Mouse (Mus musculus) adrenal gland, adult (tissue): ENCODE data around the gene Sp3.

ENCODE experiments used
- DNase-seq, 2 experiments: peaks; one replicate each; pipeline ENCODE4 v3.0.0; 2022 to 2023; ENCODE audit warnings: low spot score in 1 of 2; ENCODE audit not compliant: inconsistent age in 2 of 2

Sp3 gene

GRCm38 (mm10) chr2:72980337-72981074, at the start of gene Sp3:
Gene Sp3 (minus strand): TSS chr2:72980446.
- DNase-seq: peak; percentile 98 to 99

- DNase-seq: no peak
These were observed 49.6 kb upstream of the Sp3 start for GRCm38 (mm10) chr2:73029846-73030245.

DNA sequence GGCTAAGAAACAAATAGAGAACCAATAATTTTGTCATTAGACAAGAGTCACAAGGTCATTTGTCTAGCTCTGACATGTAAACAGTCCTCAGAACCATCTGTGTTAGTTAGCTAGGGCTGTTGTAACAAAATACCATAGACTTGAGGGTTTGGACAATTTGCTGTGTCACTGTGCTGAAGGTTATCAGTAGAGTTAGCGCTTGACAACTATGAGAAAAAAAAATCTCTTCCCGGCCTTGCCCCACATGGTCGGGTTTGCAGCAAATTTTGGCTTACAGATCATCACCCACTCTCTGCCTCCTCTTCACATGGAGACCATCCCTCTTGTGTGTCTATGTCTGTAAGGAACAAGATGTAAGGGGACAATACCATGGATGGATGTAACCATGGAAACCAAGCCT, 47.8 kb upstream of the Sp3 start:
- no peak for DNase-seq

DNA sequence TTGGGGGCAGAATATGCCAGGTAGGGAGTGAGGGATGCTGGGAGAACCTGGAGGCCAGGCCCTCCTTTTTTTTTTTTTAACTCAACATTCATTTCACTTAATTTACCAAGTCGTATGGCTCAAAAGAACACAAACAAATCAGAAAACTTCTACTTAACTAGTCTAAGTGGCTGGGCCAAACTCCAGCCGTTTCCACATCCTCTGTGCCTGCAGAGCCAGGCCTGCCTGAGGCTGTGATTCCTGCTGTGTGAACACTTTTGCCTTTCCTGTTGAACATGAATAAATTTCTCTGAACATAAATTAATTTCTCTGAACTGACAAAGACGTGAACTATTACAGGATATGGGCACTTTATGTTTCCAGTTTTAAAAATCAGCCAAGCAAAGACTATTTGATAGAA, 46.9 kb upstream of the Sp3 start:
- no peak for DNase-seq

GRCm38 (mm10) chr2:73023803-73024202, 43.6 kb upstream of the Sp3 start:
- peak in 1 of 2 experiments; percentile 77 for DNase-seq

DNA sequence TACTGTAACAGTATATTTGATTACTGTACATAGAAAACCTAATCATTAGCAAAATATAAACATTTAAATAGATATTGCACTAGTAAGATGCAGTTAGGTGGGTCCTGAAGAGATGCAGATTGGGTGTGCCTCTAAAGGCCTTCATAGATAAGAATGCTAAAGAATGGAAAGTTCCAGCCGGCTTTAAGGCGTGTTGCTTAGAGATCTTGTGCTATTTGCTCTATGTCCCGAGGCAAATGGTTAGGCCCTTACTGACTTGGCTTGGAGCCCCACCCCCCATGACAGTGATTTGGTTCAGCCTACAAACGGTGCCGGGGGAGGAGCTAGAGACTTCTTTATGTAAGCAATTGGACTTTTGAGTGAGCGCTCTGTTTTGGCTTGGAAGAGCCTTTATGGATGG, 40.8 kb upstream of the Sp3 start:
- DNase-seq: no peak

DNA sequence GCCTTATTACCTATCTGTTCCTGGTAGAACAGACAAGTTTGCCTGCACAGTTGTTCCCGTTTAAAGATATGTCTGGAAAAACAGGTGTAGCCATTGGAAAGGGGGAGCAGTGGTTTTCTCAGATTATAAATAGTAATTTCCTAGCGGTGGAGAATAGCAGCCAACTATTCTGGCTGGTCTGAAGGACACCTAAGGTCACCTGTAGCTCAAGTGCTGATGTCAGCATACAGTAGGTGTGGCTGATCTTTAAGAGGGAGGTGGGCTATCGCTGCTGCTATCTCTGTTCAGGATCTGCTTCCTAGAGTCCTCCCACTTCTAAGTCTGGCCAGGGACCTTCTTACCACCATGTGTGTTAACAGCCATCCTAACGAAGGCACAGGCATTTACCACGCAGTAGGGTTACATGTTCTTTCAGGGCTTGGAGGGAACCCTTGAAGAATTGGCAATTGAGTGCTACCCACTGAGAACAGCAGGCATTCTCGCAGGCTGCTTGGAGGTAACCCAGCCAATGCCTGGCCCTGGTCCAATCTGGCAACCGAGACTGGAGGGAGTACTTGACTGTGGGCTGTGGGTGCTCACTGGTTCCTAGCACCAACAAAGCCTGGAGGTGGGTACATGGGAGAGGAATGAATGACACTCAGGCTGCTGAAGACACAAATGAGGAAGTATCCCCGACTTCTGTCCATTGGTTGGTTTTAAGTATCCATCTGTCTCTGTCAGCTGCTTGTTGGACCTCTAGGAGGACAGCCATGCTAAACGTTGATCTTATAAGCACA, 39.3 kb upstream of the Sp3 start:
- DNase-seq: peak in 1 of 2 experiments; percentile 74

GRCm38 (mm10) chr2:73014063-73014462, 33.8 kb upstream of the Sp3 start:
- peak; percentile 70 to 90 for DNase-seq

- no peak for DNase-seq
These were observed 32.4 kb upstream of the Sp3 start for GRCm38 (mm10) chr2:73012636-73013035.

DNA sequence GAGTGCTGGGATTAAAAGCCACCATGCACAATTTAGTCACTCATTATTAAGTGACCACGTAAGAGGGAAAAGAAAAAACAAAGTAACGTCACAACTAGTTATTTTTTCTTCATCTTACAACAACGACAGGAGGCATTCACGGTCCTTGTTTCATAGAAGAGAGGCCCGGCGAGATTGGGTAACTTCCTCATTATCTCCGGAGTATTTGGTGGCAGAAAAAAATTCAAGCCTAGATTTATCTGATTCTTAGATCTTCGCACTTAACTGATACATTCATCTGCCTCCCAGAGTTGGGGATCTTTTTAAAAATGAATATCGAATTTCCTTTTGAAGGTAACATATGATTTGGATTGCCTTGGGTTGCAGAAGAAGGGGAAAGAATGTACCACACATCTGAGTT, 27.2 kb upstream of the Sp3 start:
- no peak for DNase-seq

- peak in 1 of 2 experiments; percentile 58 for DNase-seq
These were observed 25.6 kb upstream of the Sp3 start for GRCm38 (mm10) chr2:73005611-73006515.

DNA sequence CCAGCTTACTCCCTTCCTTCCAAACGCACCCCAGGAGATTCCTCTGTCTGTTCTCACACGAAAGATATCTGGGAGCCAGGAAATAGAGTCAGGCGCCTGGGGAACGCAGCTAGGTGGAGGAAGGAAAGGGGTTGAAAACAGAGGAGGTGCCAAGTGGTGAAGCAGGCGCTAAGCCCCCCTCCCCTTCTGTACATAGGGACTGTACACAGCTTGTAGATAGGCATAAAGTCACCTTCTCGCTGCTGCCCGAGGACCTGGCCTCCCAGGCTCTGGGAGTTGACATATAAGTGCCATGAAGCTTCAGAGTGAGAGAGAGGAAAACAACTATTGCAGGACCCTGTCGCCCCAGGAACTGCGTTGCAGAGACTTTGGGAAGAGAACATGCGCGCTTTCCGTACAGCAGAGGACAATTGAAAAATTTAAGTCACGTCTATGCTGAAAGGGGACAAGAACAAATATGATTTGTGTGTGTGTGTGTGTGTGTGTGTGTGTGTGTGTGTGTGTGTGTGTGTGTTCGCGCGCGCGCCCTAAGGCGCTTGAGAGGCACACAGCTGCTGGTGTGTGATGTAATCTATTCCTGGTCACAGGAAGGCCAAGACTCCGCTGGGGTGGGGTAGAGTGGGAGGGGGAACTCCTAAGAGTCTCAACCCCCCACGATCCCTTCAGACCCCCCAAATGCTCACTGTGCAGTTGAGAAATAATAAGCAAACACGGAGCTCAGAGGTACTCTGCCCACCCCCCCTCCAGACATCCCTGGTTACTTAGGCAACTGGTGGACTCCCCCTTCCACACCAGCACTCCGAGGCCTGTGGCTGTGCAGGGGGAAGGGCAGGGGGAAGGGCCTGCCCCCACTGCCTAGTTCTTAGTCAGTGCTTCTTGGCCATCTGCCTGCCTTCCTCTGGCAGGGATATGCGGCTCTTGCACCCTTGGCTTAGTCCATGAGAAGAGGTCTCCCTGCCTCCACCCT, 23.8 kb upstream of the Sp3 start:
- DNase-seq: peak; percentile 76 to 91

DNA sequence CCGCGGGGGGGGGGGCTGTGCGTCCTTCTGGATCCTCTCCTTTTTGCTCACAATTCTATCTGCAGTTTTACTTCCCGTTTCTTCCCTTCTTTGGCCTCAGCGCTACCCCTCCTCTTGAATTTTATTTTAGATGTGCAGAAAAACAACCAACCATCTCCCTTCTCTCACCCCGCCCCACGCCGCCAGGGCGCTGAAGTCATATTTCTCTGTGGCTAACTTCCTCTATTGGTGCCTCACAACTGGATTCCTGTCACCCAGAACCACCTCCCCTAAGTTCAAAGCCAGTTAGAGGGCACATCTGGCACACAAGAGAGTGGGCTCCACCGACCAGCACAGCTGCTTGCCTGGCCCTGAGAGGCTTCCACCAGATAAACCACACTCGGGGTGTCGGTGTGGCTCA, 22.8 kb upstream of the Sp3 start:
- DNase-seq: peak; percentile 39 to 54

GRCm38 (mm10) chr2:73002451-73002850, 22.2 kb upstream of the Sp3 start:
- DNase-seq: no peak

DNA sequence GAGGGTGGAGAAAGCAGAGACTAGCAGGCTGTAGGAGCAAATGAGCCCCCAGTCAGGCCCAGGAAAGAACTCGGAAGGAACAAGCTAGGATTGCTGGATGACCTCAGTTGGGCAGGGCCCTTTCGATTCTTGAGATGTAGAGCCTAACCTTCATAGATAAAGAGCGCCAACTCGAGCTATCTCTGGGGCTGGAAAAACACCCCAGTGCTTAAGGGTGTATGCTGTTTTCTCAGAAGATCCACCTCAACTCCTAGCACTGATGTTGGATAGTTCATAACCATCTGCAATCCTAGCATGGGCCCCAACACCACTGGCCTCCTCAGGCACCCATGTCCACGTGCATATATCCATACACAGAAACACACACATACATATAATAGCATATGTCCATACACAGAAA, 21.7 kb upstream of the Sp3 start:
- DNase-seq: no peak

GRCm38 (mm10) chr2:73000194-73000593, 19.9 kb upstream of the Sp3 start:
- no peak for DNase-seq

GRCm38 (mm10) chr2:72997586-72997985, 17.3 kb upstream of the Sp3 start:
- no peak for DNase-seq

GRCm38 (mm10) chr2:72996808-72997378, 16.6 kb upstream of the Sp3 start:
- peak in 1 of 2 experiments; percentile 56 for DNase-seq

DNA sequence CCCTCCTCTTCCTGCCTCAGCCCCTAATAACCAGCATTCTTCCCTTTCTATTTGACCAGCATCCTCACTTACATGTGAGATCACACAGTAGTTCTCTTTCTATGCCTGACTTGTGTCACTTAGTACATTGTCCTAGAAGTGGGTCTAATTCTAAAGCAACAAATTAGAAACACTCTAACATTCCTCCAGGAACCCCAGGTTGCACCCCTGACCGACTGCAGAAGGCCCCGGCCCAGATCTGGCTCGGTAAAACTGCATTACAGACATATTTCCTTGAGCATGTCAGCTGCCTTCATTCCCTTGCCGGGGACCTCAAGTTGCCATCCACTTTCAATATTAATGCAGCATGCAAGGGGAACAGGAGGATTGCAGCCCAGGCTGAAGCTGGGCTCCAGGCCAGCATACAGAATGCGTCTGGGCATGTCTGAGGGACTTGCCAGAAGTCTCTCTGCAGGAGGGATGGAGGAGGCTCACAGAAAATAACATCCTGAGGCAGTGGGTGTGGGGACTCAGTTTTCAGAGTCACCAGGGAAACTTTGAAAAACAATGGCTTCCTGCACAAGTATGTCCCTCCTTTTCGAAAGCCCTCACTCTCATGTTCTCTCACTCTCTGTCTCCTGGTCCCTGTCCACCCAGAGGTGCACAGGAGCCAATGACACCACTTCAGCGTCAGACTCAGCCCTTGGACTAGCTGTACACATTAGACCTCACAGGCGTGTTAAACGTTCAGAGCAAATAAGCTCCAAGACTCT, 15.3 kb upstream of the Sp3 start:
- DNase-seq: peak; percentile 32 to 62
